Mouse (Mus musculus) right cerebral cortex, postnatal 14 days (tissue): ENCODE data around the gene Fbxl7.

Source experiments
- DNase-seq: peaks from one replicate; pipeline ENCODE4 v3.0.0; 2022

The Fbxl7 gene

GRCm38 (mm10) chr15:26688472-26689104, 206.8 kb downstream of the Fbxl7 start:
- no peak for DNase-seq

- no peak for DNase-seq
These were observed 207.7 kb downstream of the Fbxl7 start for GRCm38 (mm10) chr15:26687729-26688128.

GRCm38 (mm10) chr15:26682279-26682678, 213.1 kb downstream of the Fbxl7 start:
- DNase-seq, result peak; percentile 7

- peak; percentile 24 for DNase-seq
These were observed 222.0 kb downstream of the Fbxl7 start for GRCm38 (mm10) chr15:26673239-26673859.

- DNase-seq, result no peak
These were observed 240.4 kb downstream of the Fbxl7 start for GRCm38 (mm10) chr15:26654988-26655387.

GRCm38 (mm10) chr15:26642563-26642962, 252.8 kb downstream of the Fbxl7 start:
- no peak for DNase-seq

GRCm38 (mm10) chr15:26639726-26640125, 255.7 kb downstream of the Fbxl7 start:
- no peak for DNase-seq

GRCm38 (mm10) chr15:26635591-26635990, 259.8 kb downstream of the Fbxl7 start:
- DNase-seq, result no peak

GRCm38 (mm10) chr15:26628181-26628580, 267.2 kb downstream of the Fbxl7 start:
- DNase-seq, result no peak

- no peak for DNase-seq
These were observed 272.1 kb downstream of the Fbxl7 start for GRCm38 (mm10) chr15:26623242-26623641.

GRCm38 (mm10) chr15:26620279-26620678, 275.1 kb downstream of the Fbxl7 start:
- DNase-seq, result peak; percentile 24

GRCm38 (mm10) chr15:26619221-26619620, 276.2 kb downstream of the Fbxl7 start:
- DNase-seq, result peak; percentile 22

GRCm38 (mm10) chr15:26596239-26596638, 299.1 kb downstream of the Fbxl7 start:
- no peak for DNase-seq

GRCm38 (mm10) chr15:26579947-26580709, 315.3 kb downstream of the Fbxl7 start:
- no peak for DNase-seq

GRCm38 (mm10) chr15:26578500-26578899, 316.9 kb downstream of the Fbxl7 start:
- no peak for DNase-seq

- no peak for DNase-seq
These were observed 329.3 kb downstream of the Fbxl7 start for GRCm38 (mm10) chr15:26566076-26566475.

- DNase-seq, result no peak
These were observed 341.8 kb downstream of the Fbxl7 start for GRCm38 (mm10) chr15:26553620-26554019.

GRCm38 (mm10) chr15:26533997-26534700, 361.2 kb downstream of the Fbxl7 start:
- DNase-seq, result no peak

GRCm38 (mm10) chr15:26519220-26519631, 376.2 kb downstream of the Fbxl7 start:
- DNase-seq, result no peak

- DNase-seq, result no peak
These were observed 394.4 kb downstream of the Fbxl7 start for GRCm38 (mm10) chr15:26501024-26501423.
